Mouse (Mus musculus): ENCODE results near the gene Rsu1.

Gene Rsu1

DNA sequence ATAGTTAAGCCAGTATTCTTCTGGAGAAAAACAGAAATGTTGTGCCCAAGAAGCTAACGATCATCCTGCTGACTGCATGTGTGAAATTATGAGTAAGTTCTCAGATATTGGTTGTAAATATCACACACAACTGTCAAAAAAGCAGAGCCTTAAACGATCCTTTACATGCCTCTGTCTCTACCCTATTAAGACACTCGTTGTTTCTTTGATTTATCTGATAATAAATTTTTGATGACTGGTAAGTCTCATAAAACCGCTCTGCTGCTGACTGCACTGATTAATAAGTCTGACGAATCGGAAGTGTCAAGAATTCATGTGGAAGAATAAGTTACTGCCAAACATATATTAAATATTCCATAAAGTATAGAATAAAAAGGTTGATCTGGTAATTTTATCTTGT is 126.0 kb downstream of the Rsu1 start:
- DNase-seq, result no peak

DNA sequence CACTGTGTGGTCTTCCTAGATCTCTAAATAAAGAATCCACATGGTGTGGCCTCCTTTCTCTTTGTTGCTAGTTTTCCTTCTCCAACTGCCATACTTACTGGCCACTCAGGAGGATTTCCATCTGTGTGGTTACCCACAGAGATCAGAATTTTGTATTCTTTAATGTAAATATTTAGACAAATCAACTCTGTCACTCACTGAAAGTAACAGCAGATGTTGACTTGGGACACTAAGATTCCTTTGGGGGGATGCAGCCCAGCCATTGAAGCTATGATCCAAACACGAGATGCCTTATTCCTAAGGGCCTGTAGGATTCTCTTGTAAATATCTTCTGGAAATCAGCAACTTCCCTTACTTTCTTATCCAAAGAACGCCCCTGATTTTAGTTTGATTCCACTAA is 136.3 kb downstream of the Rsu1 start:
- DNase-seq, result no peak

DNA sequence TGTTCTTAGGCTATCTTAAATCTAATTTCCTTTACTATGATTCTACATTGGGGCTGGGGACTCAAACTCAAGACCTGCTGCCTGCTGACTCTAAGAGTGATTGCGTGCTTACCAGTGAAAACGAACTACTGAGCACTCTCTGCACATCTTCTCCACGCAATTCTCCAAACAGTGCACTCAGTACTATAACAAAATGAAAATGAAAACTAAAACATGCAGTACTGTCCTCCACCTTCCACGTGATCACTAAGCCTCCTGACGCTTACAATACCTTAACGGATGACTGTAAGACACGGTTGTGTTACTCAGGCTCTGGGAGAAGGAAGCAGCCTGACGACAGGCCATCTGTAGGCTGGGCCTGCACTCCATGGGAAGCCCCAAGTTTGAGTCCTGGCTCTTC is 138.4 kb downstream of the Rsu1 start:
- no peak for DNase-seq

DNA sequence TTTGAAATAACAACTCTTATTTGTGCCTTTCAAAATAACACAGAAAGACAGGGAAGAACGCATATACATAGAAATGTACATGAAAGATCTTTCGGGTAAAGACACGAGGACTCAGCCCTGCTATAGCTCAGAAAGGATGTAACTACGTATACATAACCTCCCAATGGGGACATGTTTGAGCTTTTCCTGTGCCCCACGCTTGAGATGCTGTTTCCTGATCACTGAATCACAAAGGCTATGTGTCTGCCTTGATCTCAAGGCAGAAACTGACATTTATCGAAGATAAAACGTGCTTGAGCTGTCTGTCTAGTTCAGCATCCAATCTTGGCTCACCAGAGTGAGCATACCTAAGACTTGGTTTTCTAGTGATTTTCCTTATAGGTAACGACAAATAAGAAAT is 138.8 kb downstream of the Rsu1 start:
- DNase-seq, result no peak

DNA sequence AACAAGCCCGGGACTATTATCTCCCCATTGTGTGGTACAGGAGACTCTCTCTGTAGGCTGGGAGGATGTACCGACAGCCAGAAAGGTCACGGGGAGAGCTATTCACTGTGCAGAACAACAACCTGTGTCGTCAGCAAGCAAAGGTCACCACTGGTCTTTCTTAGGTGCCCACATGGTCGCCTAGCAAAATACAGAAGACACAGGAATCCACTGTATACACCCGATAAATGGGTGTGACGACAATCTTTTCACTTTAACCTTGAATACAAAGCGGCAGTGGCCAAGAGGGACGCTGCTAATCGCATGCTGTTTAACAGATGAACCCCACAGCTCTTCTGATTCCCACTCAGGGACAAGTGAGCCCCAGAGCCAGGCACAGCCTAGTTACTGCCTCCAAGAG is 141.4 kb downstream of the Rsu1 start:
- no peak for DNase-seq

DNA sequence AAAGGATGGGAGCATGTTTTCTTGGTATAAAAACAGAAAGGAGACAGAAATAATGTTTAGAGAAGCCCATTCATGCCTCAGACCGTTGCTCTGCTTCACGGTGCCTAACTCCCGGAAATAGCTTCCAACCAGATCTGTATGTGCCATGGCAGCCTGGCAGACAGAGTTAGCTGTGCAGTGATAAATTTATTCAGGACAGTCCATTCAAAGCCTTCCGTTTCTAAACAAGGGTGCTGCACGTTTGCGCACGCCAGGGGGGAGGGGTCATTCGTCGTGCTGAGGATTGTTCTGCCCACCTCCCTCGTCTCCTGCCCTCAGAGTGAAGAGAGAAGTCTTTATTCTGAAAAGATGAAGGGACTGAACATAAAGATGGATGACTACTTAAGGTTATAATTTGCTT is 141.9 kb downstream of the Rsu1 start:
- DNase-seq, result no peak

DNA sequence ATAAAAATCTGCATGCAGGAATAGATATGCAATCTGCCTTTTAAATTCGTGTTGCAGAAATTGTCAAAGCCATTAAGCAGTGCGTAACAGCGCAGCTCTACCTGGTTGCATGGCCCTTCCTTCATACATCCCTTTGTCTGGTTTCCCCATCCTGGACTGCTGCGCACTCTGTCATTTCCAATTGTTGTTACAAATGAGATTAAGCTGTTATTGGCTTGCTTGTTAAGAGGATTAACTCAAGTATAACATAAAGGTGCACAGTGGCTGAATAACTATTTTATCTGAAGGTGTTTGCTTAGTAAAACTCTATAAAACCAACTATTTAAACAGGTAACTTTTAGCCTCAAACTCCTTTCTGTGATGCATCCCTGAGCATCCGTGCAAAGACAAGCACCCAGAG is 150.8 kb downstream of the Rsu1 start:
- DNase-seq, result no peak

DNA sequence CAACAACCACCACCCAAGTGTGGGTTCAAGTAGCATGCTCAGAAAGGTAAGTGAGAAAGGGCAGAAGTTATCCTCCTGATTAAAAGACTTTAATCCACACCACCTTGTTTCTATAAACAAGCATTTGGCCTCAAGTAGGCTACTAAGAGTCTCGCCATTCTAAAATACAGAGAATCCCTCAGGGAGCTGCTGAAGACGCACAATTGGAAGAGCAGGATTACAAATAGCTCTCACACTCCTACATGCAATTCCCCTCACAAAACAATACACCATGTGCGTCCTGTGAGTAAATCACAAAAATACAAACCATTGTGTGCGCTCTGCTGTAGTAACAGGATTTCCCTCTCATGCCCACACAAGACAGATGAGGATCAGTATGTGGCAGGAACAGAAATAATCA is 153.3 kb downstream of the Rsu1 start:
- DNase-seq, result no peak

DNA sequence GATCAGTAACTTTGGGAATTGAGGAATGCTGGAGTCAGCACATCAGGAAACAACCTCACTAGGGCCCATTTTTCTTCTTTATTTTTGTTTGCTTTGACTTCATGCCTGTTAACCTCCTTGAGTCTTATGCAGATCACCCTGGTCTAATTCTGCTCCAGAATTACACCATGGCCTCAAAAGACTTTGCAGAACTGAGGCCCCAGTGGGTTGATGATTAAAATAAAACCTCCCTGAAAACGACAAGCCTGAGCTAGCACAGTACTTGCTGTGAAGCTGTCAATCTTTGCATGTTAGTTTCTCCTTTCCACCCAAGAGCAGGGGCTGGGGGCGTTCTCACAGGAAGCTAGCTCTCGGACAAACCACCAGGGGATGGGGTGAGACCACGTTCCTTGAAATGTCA is 164.7 kb downstream of the Rsu1 start:
- DNase-seq, result peak; percentile 6

DNA sequence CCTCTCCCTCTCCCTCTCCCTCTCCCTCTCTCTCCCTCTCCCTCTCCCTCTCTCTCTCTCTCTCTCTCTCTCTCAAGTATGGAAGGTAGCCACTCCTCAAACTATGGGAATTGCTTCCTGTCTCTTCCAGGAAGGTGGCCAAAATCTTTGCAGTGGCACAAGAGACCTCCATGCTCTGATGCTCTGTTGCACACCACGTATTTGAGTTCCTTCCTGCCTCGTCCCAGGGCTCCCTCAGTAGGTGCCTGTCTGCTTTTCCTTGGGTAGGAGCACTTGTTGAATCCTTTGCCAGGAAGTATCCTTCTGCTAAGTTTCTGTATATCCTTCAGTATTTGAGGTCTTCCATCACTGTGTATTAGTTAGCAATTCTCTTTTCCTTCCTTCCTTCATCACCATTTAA is 166.8 kb downstream of the Rsu1 start:
- peak; percentile 6 for DNase-seq

DNA sequence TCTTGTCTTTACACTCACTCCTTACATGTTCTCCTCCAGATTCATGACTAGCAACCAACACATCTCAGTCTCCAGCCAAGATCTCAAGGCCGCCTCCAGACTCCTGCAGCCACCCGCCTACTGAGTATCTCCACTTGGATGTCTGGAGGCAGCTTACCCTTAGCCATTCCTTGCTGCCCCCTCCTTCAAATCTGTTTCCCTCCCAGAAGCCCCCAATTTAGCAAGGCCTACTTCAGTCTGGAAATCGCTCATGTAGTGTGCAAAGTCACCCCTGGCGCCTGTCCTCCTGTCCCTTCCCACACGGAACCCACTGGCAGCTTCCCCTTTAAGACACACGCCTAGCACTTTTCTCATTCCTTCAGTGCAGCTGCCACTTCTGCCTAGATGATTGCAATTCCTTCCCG is 167.4 kb downstream of the Rsu1 start:
- DNase-seq, result no peak

DNA sequence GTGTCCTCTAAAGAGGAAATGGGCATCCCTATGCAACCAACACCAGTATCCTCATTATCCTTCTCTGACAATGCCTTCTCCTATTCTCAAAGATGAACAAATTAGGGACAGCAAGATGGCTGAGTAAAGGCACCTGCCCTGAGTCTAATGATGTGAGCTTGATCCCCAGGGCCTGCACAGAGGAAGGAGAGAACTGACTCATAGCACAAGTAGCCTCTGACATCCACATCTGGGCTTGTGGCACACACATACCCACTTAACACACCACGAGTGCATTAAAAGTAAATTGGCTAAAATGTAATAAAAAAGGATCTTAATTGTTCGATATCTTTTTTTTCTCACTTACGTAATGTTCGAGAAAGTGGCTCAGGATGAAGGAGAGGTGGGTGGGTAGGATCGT is 177.2 kb downstream of the Rsu1 start:
- DNase-seq, result no peak

DNA sequence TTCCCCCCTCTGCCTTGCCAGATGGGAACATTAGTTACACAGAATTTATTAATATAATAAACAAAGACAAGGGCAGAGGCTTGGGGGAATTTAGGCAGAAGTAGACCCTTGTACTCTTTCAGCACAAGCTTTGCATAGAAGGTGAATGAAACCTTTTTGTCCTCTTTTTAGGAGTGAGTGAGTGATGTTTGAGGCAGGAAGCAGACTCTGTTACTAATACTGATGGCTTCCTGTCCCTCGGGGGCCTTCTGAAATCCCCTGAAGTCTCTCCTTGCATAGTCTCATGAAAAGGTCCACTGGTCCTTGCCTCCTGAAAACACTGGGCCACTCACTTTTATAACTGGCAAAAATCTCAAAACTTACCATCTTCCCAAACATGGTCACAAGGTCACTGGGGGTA is 177.6 kb downstream of the Rsu1 start:
- DNase-seq, result no peak

DNA sequence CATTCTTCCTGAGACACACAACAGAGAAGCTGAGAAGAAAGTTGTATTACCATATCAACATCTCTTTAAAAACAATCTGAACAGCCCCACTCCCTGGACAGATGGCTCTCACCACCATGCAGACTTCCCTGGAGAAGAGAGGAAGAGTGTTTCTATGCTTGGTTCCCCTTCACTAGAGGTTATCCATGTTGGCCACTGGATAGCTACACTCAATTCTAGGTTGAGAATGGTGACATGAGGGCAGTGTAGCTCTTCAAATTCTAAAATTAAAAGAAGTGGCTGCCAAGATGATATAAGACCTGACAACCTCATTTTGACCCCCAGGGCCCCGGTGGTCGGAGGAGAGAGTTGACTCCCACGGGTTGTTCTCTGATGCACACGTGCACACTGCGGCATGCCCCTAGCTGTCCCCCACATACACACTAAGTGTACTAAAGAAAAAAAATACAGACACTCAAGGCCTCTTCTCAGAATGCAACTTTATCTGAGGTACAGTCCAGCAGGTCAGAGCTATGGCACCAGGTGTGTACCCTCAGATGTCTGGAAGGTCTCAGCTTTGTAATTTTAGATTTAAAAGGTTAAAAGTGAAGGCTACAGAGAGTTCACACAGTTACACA is 179.7 kb downstream of the Rsu1 start:
- no peak for DNase-seq

DNA sequence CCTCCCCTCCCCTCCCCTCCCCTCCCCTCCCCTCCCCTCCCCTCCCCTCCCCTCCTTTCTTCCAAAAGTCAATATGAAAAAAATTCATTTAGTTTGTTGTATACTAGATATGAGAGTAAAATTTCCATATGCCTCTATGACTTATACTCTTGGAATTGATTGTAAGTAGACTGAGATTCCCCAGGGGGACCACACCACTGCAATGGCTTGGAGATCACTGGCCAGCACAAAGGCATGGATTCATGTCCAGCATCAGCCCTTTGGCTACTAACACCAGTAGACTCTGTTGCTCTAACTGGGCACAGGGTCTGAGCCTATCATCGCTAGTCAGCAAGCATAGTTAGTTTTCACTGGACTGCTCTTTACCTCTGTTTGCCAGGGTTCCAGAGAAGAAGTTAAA is 180.4 kb downstream of the Rsu1 start:
- no peak for DNase-seq

DNA sequence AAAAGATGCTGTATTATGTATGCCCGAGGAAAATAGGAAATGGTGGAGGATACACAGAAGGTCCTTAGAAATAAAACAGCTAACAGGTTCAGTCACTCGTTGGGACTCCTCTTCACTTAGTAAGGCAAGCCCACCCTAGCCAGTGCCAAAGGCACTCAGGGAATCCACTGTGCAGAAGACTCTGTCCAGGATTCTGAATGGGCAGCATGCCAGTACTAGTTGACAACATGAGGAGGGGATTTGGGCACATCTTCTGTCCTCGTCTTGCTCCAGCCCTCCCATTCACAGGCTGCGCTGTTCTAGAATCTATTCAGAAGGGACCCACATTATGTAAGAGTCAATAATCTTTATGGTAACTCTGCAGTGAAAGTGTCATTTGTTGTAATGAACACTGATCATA is 181.4 kb downstream of the Rsu1 start:
- no peak for DNase-seq

DNA sequence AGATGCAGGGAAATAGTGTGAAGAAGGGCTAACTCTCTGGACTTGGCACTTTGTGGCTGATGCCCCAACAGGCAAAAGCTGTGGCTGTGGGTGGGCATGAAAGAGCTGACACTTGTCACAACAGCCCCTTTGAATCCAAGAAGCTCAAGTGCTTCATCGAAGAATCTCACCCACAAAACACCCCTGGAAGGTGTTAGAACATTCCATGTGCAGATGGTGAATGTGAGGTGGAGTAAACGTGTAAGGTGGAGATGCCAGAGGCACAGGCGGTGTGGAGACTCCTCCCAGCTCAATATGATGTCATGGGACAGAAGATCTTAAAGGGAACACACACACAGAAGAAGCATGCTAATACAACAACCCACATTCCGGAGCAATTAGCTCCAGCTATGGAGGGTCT is 182.9 kb downstream of the Rsu1 start:
- DNase-seq, result no peak

DNA sequence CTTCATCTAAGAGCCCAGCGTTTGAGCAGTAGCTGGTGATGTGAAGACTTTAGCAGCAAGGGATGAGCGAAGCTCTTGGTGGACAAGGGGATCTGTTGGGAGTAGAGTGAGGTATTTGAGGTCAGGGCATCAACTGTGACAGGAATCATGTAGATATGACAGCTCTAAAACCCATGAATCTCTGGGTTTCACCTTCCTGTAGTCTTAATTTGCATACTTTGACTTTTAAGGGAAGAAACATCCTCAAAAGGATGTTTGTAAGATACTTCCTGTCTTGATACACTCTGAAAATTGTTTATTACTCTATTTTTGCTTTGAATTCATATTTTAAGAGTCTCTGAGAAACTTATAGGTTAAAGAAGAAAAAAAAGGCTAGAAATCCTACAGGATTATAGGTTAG is 183.4 kb downstream of the Rsu1 start:
- DNase-seq, result no peak

DNA sequence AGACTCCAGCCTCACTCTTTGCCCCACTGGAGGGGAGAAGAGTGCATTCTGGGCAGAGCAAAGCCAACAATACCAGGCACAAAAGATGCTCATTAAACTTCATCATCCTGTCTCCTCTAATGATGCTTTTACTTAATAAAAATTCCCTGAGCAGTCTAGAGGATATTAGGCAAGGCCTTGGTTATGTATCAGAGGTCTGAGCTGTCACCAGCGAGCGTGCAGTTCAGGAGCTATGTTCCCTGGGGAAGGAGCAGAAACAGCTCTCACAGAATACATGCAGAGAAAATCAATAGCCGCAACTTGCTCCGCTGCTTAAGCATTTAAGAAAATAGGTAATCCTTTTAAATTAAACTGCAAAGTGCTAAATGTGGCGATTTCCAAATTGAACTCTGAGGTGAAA is 187.0 kb downstream of the Rsu1 start:
- no peak for DNase-seq

DNA sequence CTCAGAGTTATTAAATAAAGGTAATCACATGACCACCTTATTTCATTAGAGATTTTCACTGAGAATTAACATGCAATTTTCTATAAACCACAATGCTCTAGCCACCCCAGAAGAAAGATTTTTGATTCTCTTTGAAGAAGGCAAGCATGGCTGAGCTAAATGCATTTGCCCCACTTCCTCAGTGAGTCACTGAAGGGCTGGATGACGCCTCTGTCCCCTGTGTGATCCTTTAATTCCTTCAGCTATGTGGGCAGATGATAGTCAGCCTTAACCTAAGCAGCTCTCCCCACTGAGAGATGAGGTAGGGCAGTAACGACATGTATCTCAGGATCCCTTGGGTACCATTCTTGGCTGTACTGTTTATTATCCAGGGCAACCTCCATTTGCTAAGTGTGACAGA is 190.7 kb downstream of the Rsu1 start:
- DNase-seq, result no peak

DNA sequence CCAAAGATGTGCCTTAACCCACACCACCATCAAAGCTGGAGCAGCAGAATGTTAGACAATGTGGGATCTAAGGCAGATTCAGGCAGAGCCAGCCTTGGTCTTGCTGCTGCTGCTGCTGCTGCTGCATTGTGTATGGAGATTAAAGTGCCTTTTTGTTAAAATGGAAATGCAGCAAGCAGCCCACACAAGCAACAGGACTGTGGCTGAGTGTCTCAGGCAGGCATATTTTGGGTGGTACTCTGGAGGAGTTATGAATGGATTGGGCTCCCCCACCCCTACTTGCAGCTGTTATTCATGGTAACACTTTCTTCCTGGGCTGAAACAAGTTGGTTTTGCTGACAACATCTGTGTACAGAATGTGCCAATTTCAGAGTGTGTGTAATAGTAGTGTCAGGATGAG is 199.0 kb downstream of the Rsu1 start:
- no peak for DNase-seq

DNA sequence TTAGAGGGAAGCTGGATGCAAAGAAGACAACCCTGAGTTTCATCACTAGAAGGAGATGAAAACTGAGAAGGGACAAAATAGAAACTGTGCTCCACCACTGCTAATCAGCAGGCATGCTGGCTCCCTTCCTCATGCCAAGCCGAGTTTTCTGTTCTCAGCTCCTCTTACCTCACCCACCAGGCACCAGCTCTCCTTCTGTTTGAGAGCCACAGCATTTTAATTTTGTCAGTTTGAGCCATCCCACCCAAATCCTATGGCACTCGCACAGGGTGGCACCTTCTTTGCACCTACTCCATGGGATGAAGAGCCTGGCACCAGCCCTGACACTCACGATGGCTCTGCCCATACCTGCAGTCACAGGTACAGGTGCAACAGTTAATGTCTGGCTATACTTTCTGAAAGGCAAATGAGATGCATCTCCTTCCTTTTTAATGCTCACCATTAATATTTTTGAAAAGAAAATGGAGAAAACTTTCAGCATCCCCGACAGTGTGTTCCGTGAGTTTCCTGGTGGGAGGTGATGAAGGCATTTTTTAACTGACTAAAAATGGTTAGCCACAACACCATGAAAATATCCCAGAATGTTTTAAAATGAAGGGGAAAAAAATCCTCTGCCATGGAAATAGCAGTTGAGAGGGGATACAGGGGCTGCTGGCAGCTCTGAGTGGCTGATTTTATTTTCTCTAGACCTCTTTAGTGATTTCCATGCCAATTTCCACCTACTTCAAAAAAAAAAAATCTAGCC is 210.6 kb downstream of the Rsu1 start:
- no peak for DNase-seq

DNA sequence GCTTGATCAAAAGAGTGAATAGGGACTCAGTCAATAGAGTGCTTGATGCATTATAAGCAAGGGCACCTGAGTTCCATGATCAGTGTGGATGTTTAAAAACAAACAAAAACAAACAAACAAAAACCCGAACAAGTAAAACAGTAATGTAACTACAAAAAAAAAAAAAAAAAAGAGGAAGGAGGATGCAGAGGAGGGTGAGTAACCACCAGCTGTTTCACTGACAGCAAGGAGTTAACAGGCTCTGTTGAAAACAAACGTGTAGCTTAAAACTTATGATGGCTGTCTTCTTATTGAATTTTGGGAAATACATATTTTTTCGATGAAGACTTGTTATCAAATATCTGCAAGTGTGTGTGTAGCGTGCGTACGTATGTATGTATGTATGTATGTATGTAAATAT is 222.6 kb downstream of the Rsu1 start:
- no peak for DNase-seq

DNA sequence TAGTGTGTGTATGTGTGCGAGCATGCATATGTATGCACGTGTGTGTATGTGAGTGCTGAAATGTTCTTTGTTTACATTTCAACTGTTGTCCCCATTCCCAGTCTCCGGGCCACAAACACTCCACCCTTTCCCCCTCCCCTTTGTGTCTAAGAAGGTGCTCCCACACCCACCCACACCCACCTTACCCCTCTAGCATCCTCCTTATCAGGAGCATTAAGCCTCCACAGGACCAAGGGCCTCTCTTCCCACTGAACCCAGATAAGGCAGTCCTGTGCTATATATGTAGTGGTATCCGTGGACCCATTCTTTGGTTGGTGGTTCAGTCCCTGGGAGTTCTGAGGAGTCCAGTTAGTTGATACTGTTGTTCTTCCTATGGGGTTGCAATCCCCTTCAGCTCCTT is 226.7 kb downstream of the Rsu1 start:
- no peak for DNase-seq

DNA sequence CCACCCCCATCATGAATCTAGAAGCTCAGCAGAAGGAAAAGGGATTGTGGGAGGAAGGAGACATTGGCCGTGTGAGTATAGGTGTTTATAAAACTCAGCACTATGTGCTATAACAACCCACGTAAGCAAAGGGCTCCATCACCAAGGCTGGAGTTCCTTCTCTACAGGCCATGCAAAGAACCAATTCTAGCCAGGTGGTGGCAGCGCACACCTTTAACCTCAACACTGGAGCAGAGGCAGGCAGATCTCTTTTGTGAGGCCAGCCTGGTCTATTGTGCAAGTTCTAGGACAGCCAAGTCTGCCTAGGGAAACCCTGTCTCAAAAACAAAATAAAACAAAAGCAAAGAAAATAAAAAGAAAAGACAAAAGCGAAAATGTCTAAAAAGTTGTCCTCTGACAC is 231.4 kb downstream of the Rsu1 start:
- no peak for DNase-seq

Measured in kidney, adult 11 months (tissue).